Mouse (Mus musculus) fibroblast of lung, adult 2 months (primary cell): ENCODE measurements around the gene Pakap.
A peak's percentile ranks its signal among the peaks of the same experiment; 100 is the strongest.

ENCODE experiments used
- DNase-seq: peaks from one replicate; pipeline ENCODE4 v3.0.0-alpha.2; 2011; ENCODE audit warnings: low read depth

The Pakap gene

GRCm38 (mm10) chr4:57842472-57843305 lies 274.7 kb downstream of the Pakap start:
- no peak for DNase-seq

- peak; percentile 60 for DNase-seq
Measured at GRCm38 (mm10) chr4:57845031-57845431, 277.1 kb downstream of the Pakap start.

- no peak for DNase-seq
Measured at GRCm38 (mm10) chr4:57845541-57846210, 277.7 kb downstream of the Pakap start.

GRCm38 (mm10) chr4:57846381-57846990 lies 278.5 kb downstream of the Pakap start:
- DNase-seq = no peak

GRCm38 (mm10) chr4:57846991-57847422 lies 279.0 kb downstream of the Pakap start:
- DNase-seq = no peak

- no peak for DNase-seq
Measured at GRCm38 (mm10) chr4:57847676-57848075, 279.7 kb downstream of the Pakap start.

- no peak for DNase-seq
Measured at GRCm38 (mm10) chr4:57849465-57849864, 281.5 kb downstream of the Pakap start.

- DNase-seq = no peak
Measured at GRCm38 (mm10) chr4:57851731-57852130, 283.8 kb downstream of the Pakap start.

- DNase-seq = no peak
Measured at GRCm38 (mm10) chr4:57852461-57853040, 284.6 kb downstream of the Pakap start.

GRCm38 (mm10) chr4:57854181-57854580 lies 286.2 kb downstream of the Pakap start:
- no peak for DNase-seq

- DNase-seq = no peak
Measured at GRCm38 (mm10) chr4:57855281-57855941, 287.4 kb downstream of the Pakap start.

- no peak for DNase-seq
Measured at GRCm38 (mm10) chr4:57856673-57857072, 288.7 kb downstream of the Pakap start.

- peak; percentile 89 for DNase-seq
Measured at GRCm38 (mm10) chr4:57860204-57860611, 292.2 kb downstream of the Pakap start.

GRCm38 (mm10) chr4:57861166-57861565 lies 293.2 kb downstream of the Pakap start:
- DNase-seq = no peak

- peak; percentile 82 for DNase-seq
Measured at GRCm38 (mm10) chr4:57861856-57862255, 293.9 kb downstream of the Pakap start.

GRCm38 (mm10) chr4:57862269-57862986 lies 294.4 kb downstream of the Pakap start:
- DNase-seq = no peak

GRCm38 (mm10) chr4:57866088-57866487 lies 298.1 kb downstream of the Pakap start:
- peak; percentile 69 for DNase-seq

GRCm38 (mm10) chr4:57866990-57867389 lies 299.0 kb downstream of the Pakap start:
- DNase-seq = no peak

- DNase-seq = no peak
Measured at GRCm38 (mm10) chr4:57867454-57867853, 299.5 kb downstream of the Pakap start.

- no peak for DNase-seq
Measured at GRCm38 (mm10) chr4:57879137-57879536, 311.2 kb downstream of the Pakap start.

- no peak for DNase-seq
Measured at GRCm38 (mm10) chr4:57879804-57880357, 311.9 kb downstream of the Pakap start.
